Mouse (Mus musculus) midbrain, embryonic 11.5 days (tissue): ENCODE measurements around the gene Cped1. TPM values are rescaled to one million over a fixed set of nuclear protein-coding genes. Genes with fewer than 3 reads are reported as not detected.

Experiments
- ATAC-seq: fragments of 200-750 bp; cut with Nextera tagmentation; 2 replicates; pipeline ENCODE4 v1.8.0; 2017; ENCODE audit warnings: moderate TSS enrichment, moderate library complexity; ENCODE audit not compliant: low FRiP score
- DNase-seq: peaks from one replicate; pipeline ENCODE4 v3.0.0; 2015; ENCODE audit warnings: low spot score; ENCODE audit errors: missing footprints
- H3K27ac ChIP-seq: fragments of 300-500 bp; sonication (generic); 2 replicates; pipeline ENCODE4 v1.5.1; 2014; ENCODE audit warnings: low read depth, low read length
- H3K27me3 ChIP-seq: fragments of 300-500 bp; sonication (generic); 2 replicates; pipeline ENCODE4 v1.6.1; 2014; ENCODE audit warnings: mild to moderate bottlenecking, low read length, moderate library complexity, mixed read lengths; ENCODE audit not compliant: control insufficient read depth, insufficient read depth
- H3K36me3 ChIP-seq: fragments of 300-500 bp; sonication (generic); 2 replicates; pipeline ENCODE4 v1.6.1; 2014; ENCODE audit warnings: mild to moderate bottlenecking, low read length, moderate library complexity, mixed read lengths; ENCODE audit not compliant: control insufficient read depth, insufficient read depth
- H3K4me1 ChIP-seq: fragments of 300-500 bp; sonication (generic); 2 replicates; pipeline ENCODE4 v1.6.1; 2014; ENCODE audit warnings: low read length; ENCODE audit not compliant: control insufficient read depth, insufficient read depth
- H3K4me2 ChIP-seq: fragments of 300-500 bp; sonication (generic); 2 replicates; pipeline ENCODE4 v1.6.1; 2014; ENCODE audit warnings: mild to moderate bottlenecking, moderate library complexity
- H3K4me3 ChIP-seq: fragments of 300-500 bp; sonication (generic); 2 replicates; pipeline ENCODE4 v1.5.1; 2014; ENCODE audit warnings: low read depth, low read length
- H3K9ac ChIP-seq: fragments of 300-500 bp; sonication (generic); 2 replicates; pipeline ENCODE4 v1.6.1; 2014; ENCODE audit warnings: low read length
- H3K9me3 ChIP-seq: fragments of 300-500 bp; sonication (generic); 2 replicates; pipeline ENCODE4 v1.6.1; 2016; ENCODE audit warnings: low read length; ENCODE audit not compliant: control insufficient read depth
- WGBS: fragments of 180-500 bp; shearing (Covaris S2); extraction: QIAGEN DNeasy Blood & Tissue Kit; methylation state at CpG from one replicate; pipeline ENCODE4 v1.1.7; 2014; 5-methylcytosine and 5-hydroxymethylcytosine counted together
- polyA plus RNA-seq: library from polyadenylated mRNA; unstranded; fragments of >200 nt; fragmentation: Nextera tagmentation; extraction: Ambion mirVana; gene quantifications from 2 replicates; pipeline ENCODE4 v1.2.1, GENCODE M21; 2014

Cped1 gene
- polyA plus RNA-seq: 9.6 and 12.9 TPM in 2 replicates

- H3K4me3 ChIP-seq: peak within 1 kb of the TSS; percentile 33
- no peaks in the 10 kb centered on the region for H3K36me3 ChIP-seq
- H3K9me3 ChIP-seq: no peaks in the 10 kb centered on the region
- 0 out of 2 replicates have a peak, but pooled peaks cover 5% of the 10 kb centered on the region for H3K4me1 ChIP-seq
- H3K4me2 ChIP-seq: peak within 1 kb of the TSS; percentile 80
- peak; percentile 95 for DNase-seq
- H3K27ac ChIP-seq: no peak within 1 kb of the TSS
- ATAC-seq: peak; percentile 86
- peak within 1 kb of the TSS; percentile 40; the same call in 1 of the 2 replicates for H3K9ac ChIP-seq
- peaks cover 14% of the 10 kb centered on the region; the same call in 1 of the 2 replicates for H3K27me3 ChIP-seq
- WGBS: under 1% methylated on average over 38 of the region's 38 CpGs
These were observed at the start of gene Cped1 for GRCm38 (mm10) chr6:21985732-21986540. Gene Cped1 (plus strand): TSS chr6:21985916.

DNA sequence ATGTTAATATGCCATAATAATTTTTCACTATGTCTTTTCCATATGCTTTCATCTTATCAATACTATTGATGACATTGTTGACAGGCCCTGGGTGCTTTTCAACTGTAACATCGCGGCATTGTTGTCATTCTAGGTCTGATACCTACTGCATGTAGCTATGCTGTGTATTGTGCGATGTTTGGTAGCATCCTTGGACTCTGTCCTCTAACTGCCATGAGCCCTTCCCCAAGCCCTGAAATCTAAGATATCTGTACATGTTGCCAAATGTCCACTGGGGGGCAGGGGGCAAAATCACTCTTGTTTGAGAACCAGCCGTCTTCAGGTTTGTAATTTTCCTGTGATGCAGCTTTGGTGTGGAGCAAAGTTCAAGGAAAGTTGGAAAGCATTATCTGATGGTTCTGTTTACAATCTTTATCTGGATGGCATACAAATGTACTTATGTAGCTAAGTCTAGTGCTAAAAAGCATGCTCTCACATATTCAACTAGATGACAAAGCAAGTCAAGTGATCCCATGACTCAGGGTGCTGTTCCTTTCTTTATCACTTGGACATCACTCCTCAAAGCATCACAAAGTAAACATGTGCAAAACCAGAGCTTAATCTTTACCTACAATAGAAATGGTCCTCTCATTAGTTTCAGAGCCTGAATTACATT lies 47.6 kb upstream of the Cped1 start:
- H3K4me2 ChIP-seq: no peak overlapping the region
- H3K9ac ChIP-seq: no peak overlapping the region
- no peak for DNase-seq
- no peak for ATAC-seq
- H3K27ac ChIP-seq: no peak overlapping the region
- no peaks in the 10 kb centered on the region for H3K36me3 ChIP-seq
- WGBS: 86% methylated on average over 4 of the region's 4 CpGs
- no peak overlapping the region for H3K4me3 ChIP-seq
- no peaks in the 10 kb centered on the region for H3K4me1 ChIP-seq
- no peaks in the 10 kb centered on the region for H3K27me3 ChIP-seq
- no peaks in the 10 kb centered on the region for H3K9me3 ChIP-seq

GRCm38 (mm10) chr6:21949226-21949731 lies 36.4 kb upstream of the Cped1 start, which contains the start of gene Ing3:
Gene Ing3 (plus strand): TSS chr6:21949571.
- under 1% methylated on average over 35 of the region's 35 CpGs for WGBS
- ATAC-seq: peak; percentile 98

DNA sequence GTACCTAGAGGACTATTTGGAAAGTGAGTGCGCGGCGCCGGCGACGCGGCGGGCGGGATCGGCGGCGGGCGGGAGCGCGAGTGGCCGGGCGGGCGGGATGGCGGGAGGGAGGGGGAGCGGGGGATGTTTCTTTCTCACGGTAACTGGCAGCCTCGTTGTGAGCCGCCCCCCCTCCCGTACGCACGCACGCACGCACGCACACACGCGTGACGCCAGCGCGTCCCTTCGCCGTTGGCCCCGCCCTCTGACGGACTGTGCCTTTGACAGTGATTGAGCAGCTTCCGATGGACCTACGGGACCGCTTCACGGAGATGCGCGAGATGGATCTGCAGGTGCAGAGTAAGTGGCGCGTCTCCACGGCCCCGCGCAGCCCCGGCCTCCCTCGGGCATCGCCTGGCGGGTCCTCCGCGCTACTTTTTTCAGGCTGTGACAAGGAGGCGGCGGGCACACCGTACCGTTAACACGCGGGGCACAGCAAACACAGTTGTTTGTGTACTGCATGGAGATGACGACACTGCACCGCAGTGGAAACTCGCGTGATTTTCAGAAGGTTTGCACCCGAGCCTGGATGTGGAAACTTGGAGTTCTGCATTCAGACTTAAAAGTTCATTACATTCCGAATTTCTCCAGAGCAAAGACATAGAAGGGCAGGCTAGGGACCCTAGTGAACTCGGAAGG lies 35.8 kb upstream of the Cped1 start:
- Histone ChIP-seq H3K4me3 (peak overlapping the region; percentile 75), H3K27me3 (no peaks in the 10 kb centered on the region), H3K36me3 (no peaks in the 10 kb centered on the region), H3K4me2 (peak overlapping the region; percentile 62), H3K9ac (peak overlapping the region; percentile 92), H3K27ac (peak overlapping the region; percentile 94), H3K9me3 (no peaks in the 10 kb centered on the region), H3K4me1 (peaks cover 7% of the 10 kb centered on the region)
- ATAC-seq (peak; percentile 97), DNase-seq (peak; percentile 99)
- 2% methylated on average over 50 of the region's 68 CpGs for WGBS

More at GRCm38 (mm10) chr6:21949226-21949731, 36.4 kb upstream of the Cped1 start, which contains the start of gene Ing3:
- Histone ChIP-seq H3K9ac (peak within 1 kb of the TSS; percentile 92), H3K27ac (peak within 1 kb of the TSS; percentile 94), H3K4me2 (peak within 1 kb of the TSS; percentile 62), H3K4me3 (peak within 1 kb of the TSS; percentile 75), H3K9me3 (no peaks in the 10 kb centered on the region), H3K36me3 (no peaks in the 10 kb centered on the region), H3K27me3 (no peaks in the 10 kb centered on the region), H3K4me1 (peaks cover 7% of the 10 kb centered on the region)
- DNase-seq: peak; percentile 98

DNA sequence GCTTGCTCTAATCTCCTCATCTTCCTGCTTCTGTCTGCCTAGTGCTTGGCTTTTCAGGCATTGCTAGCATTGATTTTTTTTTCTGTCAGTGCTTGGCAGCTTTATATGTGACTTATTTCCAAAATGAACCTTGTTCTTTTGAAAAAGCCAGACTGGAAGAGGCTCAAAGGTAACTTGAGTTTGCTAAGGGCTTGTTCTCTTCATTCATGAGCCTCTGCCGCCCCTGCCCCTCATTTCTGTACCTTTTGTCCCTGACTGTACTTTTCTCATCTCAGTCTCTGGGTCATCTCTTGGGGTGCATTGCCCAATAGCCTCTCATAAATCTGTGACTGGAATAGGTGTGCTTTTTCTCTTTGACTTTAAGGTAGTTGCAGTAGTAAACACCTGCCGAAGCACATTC lies 35.0 kb upstream of the Cped1 start:
- 90% methylated on average over 2 of the region's 2 CpGs for WGBS
- Histone ChIP-seq H3K36me3 (no peaks in the 10 kb centered on the region), H3K27me3 (no peaks in the 10 kb centered on the region), H3K9me3 (no peaks in the 10 kb centered on the region), H3K27ac (no peak overlapping the region), H3K4me1 (peaks cover 7% of the 10 kb centered on the region), H3K4me2 (peak overlapping the region; percentile 62), H3K4me3 (peak overlapping the region; percentile 75), H3K9ac (peak overlapping the region; percentile 92)
- ATAC-seq: no peak
- DNase-seq: no peak

- Histone ChIP-seq H3K4me2 (no peak overlapping the region), H3K4me3 (no peak overlapping the region), H3K27ac (no peak overlapping the region), H3K4me1 (peaks cover 5% of the 10 kb centered on the region), H3K27me3 (no peaks in the 10 kb centered on the region), H3K9me3 (no peaks in the 10 kb centered on the region), H3K9ac (no peak overlapping the region), H3K36me3 (peaks cover 2% of the 10 kb centered on the region; the same call in 1 of the 2 replicates)
- no peak for DNase-seq
- no peak for ATAC-seq
- 86% methylated on average over 4 of the region's 4 CpGs for WGBS
These were observed 30.2 kb upstream of the Cped1 start for GRCm38 (mm10) chr6:21955468-21955867.

DNA sequence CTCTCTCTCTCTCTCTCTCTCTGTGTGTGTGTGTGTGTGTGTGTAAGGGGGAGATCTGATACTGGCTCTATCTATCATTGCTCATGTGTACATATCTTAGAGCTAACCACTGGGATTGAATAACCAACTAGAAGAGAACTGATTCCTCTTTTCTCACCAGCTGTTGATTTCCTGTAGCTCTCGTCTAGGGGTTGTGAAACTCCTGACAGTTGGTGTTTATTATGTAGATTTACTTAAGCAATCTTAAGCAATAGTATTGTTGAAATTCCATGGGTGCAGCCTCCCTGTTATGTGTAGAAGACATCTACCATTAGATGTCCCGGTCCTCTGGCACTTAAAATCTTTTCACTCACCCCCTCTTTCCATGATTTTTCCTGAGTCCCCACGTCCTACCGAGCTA lies 26.8 kb upstream of the Cped1 start:
- no peak for ATAC-seq
- Histone ChIP-seq H3K27ac (no peak overlapping the region), H3K27me3 (no peaks in the 10 kb centered on the region), H3K9ac (no peak overlapping the region), H3K36me3 (peaks cover 2% of the 10 kb centered on the region; the same call in 1 of the 2 replicates), H3K4me2 (no peak overlapping the region), H3K9me3 (no peaks in the 10 kb centered on the region), H3K4me1 (no peaks in the 10 kb centered on the region), H3K4me3 (no peak overlapping the region)
- 86% methylated on average over 4 of the region's 4 CpGs for WGBS
- no peak for DNase-seq

DNA sequence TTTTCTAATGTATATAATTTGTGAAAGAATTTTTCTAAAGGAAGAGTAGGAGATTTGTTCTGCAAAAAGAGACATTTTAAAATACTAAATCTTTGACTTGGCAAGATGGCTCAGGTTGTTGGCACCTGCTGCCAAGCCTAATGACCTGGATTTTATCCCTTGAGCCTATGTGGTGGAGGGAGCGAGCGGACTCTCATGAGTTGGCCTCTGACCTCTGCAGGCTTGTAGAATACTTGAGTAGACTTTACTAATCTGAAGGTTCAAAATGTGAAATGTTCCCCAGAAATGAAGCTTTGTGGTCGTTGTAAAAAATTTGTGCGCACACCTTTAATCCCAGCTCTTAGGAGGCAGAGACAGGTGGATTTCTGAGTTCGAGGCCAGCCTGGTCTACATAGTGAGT lies 25.8 kb upstream of the Cped1 start:
- Histone ChIP-seq H3K9me3 (no peaks in the 10 kb centered on the region), H3K27ac (no peak overlapping the region), H3K4me3 (no peak overlapping the region), H3K4me1 (no peaks in the 10 kb centered on the region), H3K4me2 (no peak overlapping the region), H3K9ac (no peak overlapping the region), H3K36me3 (peaks cover 2% of the 10 kb centered on the region; the same call in 1 of the 2 replicates), H3K27me3 (no peaks in the 10 kb centered on the region)
- WGBS: 92% methylated on average over 5 of the region's 5 CpGs
- ATAC-seq: no peak
- no peak for DNase-seq
